8 mouse cellular contexts compared by ENCODE assay signal in the genomic region with DNA sequence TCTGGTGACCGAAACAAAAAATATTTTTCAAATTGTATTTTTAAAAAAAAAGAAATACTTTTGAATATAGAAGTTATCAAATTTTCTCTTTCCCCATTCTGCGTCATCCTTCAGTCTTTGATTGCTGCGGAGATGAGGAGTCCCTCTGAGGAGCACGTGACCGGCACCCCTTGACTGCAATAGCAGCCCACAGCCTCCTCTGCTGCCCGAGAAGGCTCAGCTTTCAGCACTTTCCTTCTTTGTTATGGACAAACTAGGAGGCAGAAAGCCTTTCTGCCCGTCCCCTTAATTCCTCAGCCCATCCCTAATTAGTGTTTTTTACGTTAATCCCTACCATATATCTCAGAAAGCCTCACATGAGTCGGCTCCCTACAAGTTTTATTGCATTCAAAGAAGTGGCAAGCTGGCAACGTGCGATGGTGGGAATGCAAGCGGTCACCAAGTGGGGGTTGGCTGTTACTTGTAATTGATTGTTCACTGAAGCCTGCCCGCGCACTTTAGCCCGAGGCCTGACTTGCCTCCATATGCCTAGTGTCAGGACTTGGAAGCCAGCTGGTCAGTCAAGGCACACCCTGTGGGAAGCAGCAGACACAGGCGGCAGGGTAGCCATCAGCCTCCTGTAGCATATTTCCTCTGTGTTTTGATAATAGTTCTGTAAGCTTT.
A peak's percentile ranks its signal among the peaks of the same experiment; 100 is the strongest.
DNase-seq lines count a peak whose midpoint lies in the region; ATAC-seq lines count a peak whose summit lies in the region.

No protein-coding gene starts in this region.

- no peaks in the 10 kb centered on the region for H3K36me3 ChIP-seq in heart, embryonic 16.5 days (ENCODE audit: control insufficient read depth, insufficient read depth)
- no peaks in the 10 kb centered on the region for H3K36me3 ChIP-seq in hindbrain, embryonic 12.5 days
- H3K36me3 ChIP-seq in neural tube, embryonic 11.5 days (ENCODE audit: control insufficient read depth, insufficient read depth, low read length) = no peaks in the 10 kb centered on the region

- 21% methylated on average over 16 of the region's 16 CpGs for WGBS in heart, embryonic 16.5 days
- 6% methylated on average over 16 of the region's 16 CpGs for WGBS in hindbrain, embryonic 12.5 days
- 6% methylated on average over 16 of the region's 16 CpGs for WGBS in neural tube, embryonic 11.5 days

- no peak overlapping the region for H3K27ac ChIP-seq in heart, embryonic 16.5 days (ENCODE audit: low read length)
- H3K27ac ChIP-seq in hindbrain, embryonic 12.5 days = peak overlapping the region; percentile 71
- H3K27ac ChIP-seq in neural tube, embryonic 11.5 days (ENCODE audit: low read depth, low read length) = peak overlapping the region; percentile 68

- H3K4me3 ChIP-seq in heart, embryonic 16.5 days (ENCODE audit: low read length) = peak overlapping the region; percentile 23; the same call in 1 of the 2 replicates
- no peak overlapping the region for H3K4me3 ChIP-seq in hindbrain, embryonic 12.5 days
- no peak overlapping the region for H3K4me3 ChIP-seq in neural tube, embryonic 11.5 days (ENCODE audit: low read depth, low read length)

- no peaks in the 10 kb centered on the region for H3K27me3 ChIP-seq in heart, embryonic 16.5 days (ENCODE audit: control insufficient read depth, insufficient read depth, low read length)
- no peaks in the 10 kb centered on the region for H3K27me3 ChIP-seq in hindbrain, embryonic 12.5 days
- no peaks in the 10 kb centered on the region for H3K27me3 ChIP-seq in neural tube, embryonic 11.5 days (ENCODE audit: control insufficient read depth, insufficient read depth, low read length)

- H3K9me3 ChIP-seq in heart, embryonic 16.5 days (replicated peaks; ENCODE audit: control insufficient read depth, low read length) = no peaks in the 10 kb centered on the region
- no peaks in the 10 kb centered on the region for H3K9me3 ChIP-seq in hindbrain, embryonic 12.5 days (replicated peaks)
- no peaks in the 10 kb centered on the region for H3K9me3 ChIP-seq in neural tube, embryonic 11.5 days (ENCODE audit: control insufficient read depth, low read length)

- peak overlapping the region; percentile 60 for H3K4me2 ChIP-seq in heart, embryonic 16.5 days (ENCODE audit: low read depth, low read length)
- H3K4me2 ChIP-seq in hindbrain, embryonic 12.5 days (replicated peaks) = peak overlapping the region; percentile 43
- H3K4me2 ChIP-seq in neural tube, embryonic 11.5 days (ENCODE audit: low read depth) = peak overlapping the region; percentile 20; the same call in 1 of the 2 replicates

- peak overlapping the region; percentile 43; the same call in 1 of the 2 replicates for H3K9ac ChIP-seq in heart, embryonic 16.5 days (ENCODE audit: low read length)
- no peak overlapping the region; the same call in 1 of the 2 replicates for H3K9ac ChIP-seq in hindbrain, embryonic 12.5 days
- peak overlapping the region; percentile 26; the same call in 1 of the 2 replicates for H3K9ac ChIP-seq in neural tube, embryonic 11.5 days (ENCODE audit: low read length)

- no peak for DNase-seq in heart, postnatal 14 days
- DNase-seq in cerebellum, adult 9-10 months = peak; percentile 69
- DNase-seq in neural tube, embryonic 11.5 days (ENCODE audit: low spot score) = peak; percentile 67
- no peak for DNase-seq in testis, postnatal 14 days (ENCODE audit: low spot score)
- DNase-seq in adrenal gland, adult 18-20 months (ENCODE audit: low spot score in 2 of 2) = no peak
- no peak for DNase-seq in right cerebral cortex, postnatal 25 days

- intact Hi-C loops in heart, postnatal 14 days (cut with DNase I) = no loop called here

- peaks cover 5% of the 10 kb centered on the region; the same call in 1 of the 2 replicates for H3K4me1 ChIP-seq in heart, embryonic 16.5 days (ENCODE audit: control insufficient read depth, insufficient read depth, low read length)
- peaks cover 28% of the 10 kb centered on the region for H3K4me1 ChIP-seq in hindbrain, embryonic 12.5 days
- peaks cover 27% of the 10 kb centered on the region for H3K4me1 ChIP-seq in neural tube, embryonic 11.5 days (ENCODE audit: control insufficient read depth, insufficient read depth, low read length)

- no peak for ATAC-seq in heart, embryonic 16.5 days (replicated peaks; ENCODE audit: extremely low read depth, insufficient read depth, low FRiP score)
- ATAC-seq in hindbrain, embryonic 12.5 days (ENCODE audit: low FRiP score) = peak; percentile 74
- peak; percentile 84 for ATAC-seq in neural tube, embryonic 11.5 days (ENCODE audit: insufficient read depth, low FRiP score, low TSS enrichment)

Comparison
In these comparisons a context has a peak if more than half of its experiments do, and no peak if none do; other contexts are left out.
1. DNase-seq: peak in cerebellum, adult 9-10 months (single experiment) and neural tube, embryonic 11.5 days (single experiment); none in heart, postnatal 14 days (0 of 2), testis, postnatal 14 days (single experiment), adrenal gland, adult 18-20 months (0 of 2) and right cerebral cortex, postnatal 25 days (single experiment).
2. Peak in every context shown above with its lines, with median percentiles within 50 percentile points of each other: H3K4me2 ChIP-seq.